Mouse (Mus musculus) intestine, embryonic 14.5 days (tissue): Measurements from ENCODE around the gene Gcnt3. TPM values are rescaled to one million over a fixed set of nuclear protein-coding genes. Genes with fewer than 3 reads are reported as not detected.

ENCODE experiments used
- ATAC-seq: fragments of 200-750 bp; cut with Nextera tagmentation; replicated peaks from 2 replicates; pipeline ENCODE4 v1.8.0; 2017; ENCODE audit warnings: low read depth, moderate number of reproducible peaks, moderate TSS enrichment, moderate library complexity; ENCODE audit not compliant: low FRiP score, low TSS enrichment
- DNase-seq: peaks from one replicate; pipeline ENCODE4 v3.0.0-alpha.2; 2018; ENCODE audit warnings: low spot score
- H3K27ac ChIP-seq: fragments of 300-500 bp; sonication (generic); 2 replicates; pipeline ENCODE4 v1.5.1; 2014; ENCODE audit warnings: low read depth, mild to moderate bottlenecking, control low read depth
- H3K27me3 ChIP-seq: fragments of 300-500 bp; sonication (generic); replicated peaks from 2 replicates; pipeline ENCODE4 v1.6.1; 2014; ENCODE audit warnings: low read length, control low read depth; ENCODE audit not compliant: control insufficient read depth, insufficient read depth
- H3K36me3 ChIP-seq: fragments of 300-500 bp; sonication (generic); 2 replicates; pipeline ENCODE4 v1.6.1; 2014; ENCODE audit warnings: low read length, control low read depth; ENCODE audit not compliant: control insufficient read depth, insufficient read depth
- H3K4me1 ChIP-seq: fragments of 300-500 bp; sonication (generic); replicated peaks from 2 replicates; pipeline ENCODE4 v1.6.1; 2014; ENCODE audit warnings: low read length, control low read depth, mixed read lengths; ENCODE audit not compliant: control insufficient read depth, insufficient read depth
- H3K4me2 ChIP-seq: fragments of 300-500 bp; sonication (generic); 2 replicates; pipeline ENCODE4 v1.6.1; 2014; ENCODE audit warnings: low read length
- H3K4me3 ChIP-seq: fragments of 300-500 bp; sonication (generic); 2 replicates; pipeline ENCODE4 v1.5.1; 2014; ENCODE audit warnings: low read depth, low read length, control low read depth, mixed read lengths
- H3K9ac ChIP-seq: fragments of 300-500 bp; sonication (generic); 2 replicates; pipeline ENCODE4 v1.6.1; 2014; ENCODE audit warnings: mild to moderate bottlenecking, low read length
- H3K9me3 ChIP-seq: fragments of 300-500 bp; sonication (generic); 2 replicates; pipeline ENCODE4 v1.6.1; 2016; ENCODE audit warnings: low read length, control low read depth; ENCODE audit not compliant: control insufficient read depth
- whole genome bisulfite sequencing: fragments of 180-500 bp; shearing (Covaris S2); extraction: QIAGEN DNeasy Blood & Tissue Kit; methylation state at CpG from one replicate; pipeline ENCODE4 v1.1.7; 2014; 5-methylcytosine and 5-hydroxymethylcytosine counted together
- polyA plus RNA-seq: library from polyadenylated mRNA; unstranded; fragments of >200 nt; fragmentation: Nextera tagmentation; extraction: Ambion mirVana; gene quantifications from 2 replicates; pipeline ENCODE4 v1.2.1, GENCODE M21; 2014

Gene Gcnt3
- polyA plus RNA-seq, 1 experiment from 2014 or later: 5.0 TPM

GRCm38 (mm10) chr9:70078034-70078433 is 40.1 kb upstream of the Gcnt3 start:
- H3K9ac ChIP-seq: no peak overlapping the region
- H3K36me3 ChIP-seq: no peaks in the 10 kb centered on the region
- 0 out of 2 replicates have a peak, but pooled peaks cover 3% of the 10 kb centered on the region for H3K4me1 ChIP-seq
- ATAC-seq: no peak
- H3K27me3 ChIP-seq: no peaks in the 10 kb centered on the region
- no peak for DNase-seq
- no peak overlapping the region for H3K4me3 ChIP-seq
- no peak overlapping the region for H3K4me2 ChIP-seq
- no peaks in the 10 kb centered on the region for H3K9me3 ChIP-seq
- no peak overlapping the region for H3K27ac ChIP-seq
- 83% methylated on average over 3 of the region's 3 CpGs for WGBS

- H3K9me3 ChIP-seq: no peaks in the 10 kb centered on the region
- H3K36me3 ChIP-seq: no peaks in the 10 kb centered on the region
- no peak overlapping the region for H3K9ac ChIP-seq
- no peak overlapping the region for H3K4me2 ChIP-seq
- DNase-seq: no peak
- no peak overlapping the region for H3K4me3 ChIP-seq
- ATAC-seq: no peak
- H3K27ac ChIP-seq: no peak overlapping the region
- H3K27me3 ChIP-seq: no peaks in the 10 kb centered on the region
- H3K4me1 ChIP-seq: no peaks in the 10 kb centered on the region
- 68% methylated on average over 7 of the region's 7 CpGs for WGBS
Observed at GRCm38 (mm10) chr9:70077170-70077569, 39.3 kb upstream of the Gcnt3 start.

GRCm38 (mm10) chr9:70072387-70072786 is 34.5 kb upstream of the Gcnt3 start:
- H3K27me3 ChIP-seq: no peaks in the 10 kb centered on the region
- DNase-seq (no peak), ATAC-seq (no peak)
- H3K9me3 ChIP-seq: no peaks in the 10 kb centered on the region
- H3K4me1 ChIP-seq: peaks cover 9% of the 10 kb centered on the region; the same call in 1 of the 2 replicates
- H3K4me3 ChIP-seq: no peak overlapping the region
- no peaks in the 10 kb centered on the region for H3K36me3 ChIP-seq
- no peak overlapping the region for H3K9ac ChIP-seq
- H3K27ac ChIP-seq: no peak overlapping the region
- WGBS: 83% methylated on average over 8 of the region's 8 CpGs
- H3K4me2 ChIP-seq: no peak overlapping the region

GRCm38 (mm10) chr9:70069961-70070435 is 32.1 kb upstream of the Gcnt3 start:
- Histone ChIP-seq H3K27ac (no peak overlapping the region), H3K36me3 (no peaks in the 10 kb centered on the region), H3K4me1 (peaks cover 9% of the 10 kb centered on the region; the same call in 1 of the 2 replicates), H3K4me3 (no peak overlapping the region), H3K9ac (no peak overlapping the region), H3K9me3 (no peaks in the 10 kb centered on the region), H3K27me3 (no peaks in the 10 kb centered on the region), H3K4me2 (no peak overlapping the region)
- no peak for DNase-seq
- WGBS: 37% methylated on average over 8 of the region's 8 CpGs
- no peak for ATAC-seq

GRCm38 (mm10) chr9:70067497-70067896 is 29.6 kb upstream of the Gcnt3 start:
- no peak overlapping the region for H3K9ac ChIP-seq
- H3K4me3 ChIP-seq: no peak overlapping the region
- no peak overlapping the region for H3K4me2 ChIP-seq
- H3K9me3 ChIP-seq: no peaks in the 10 kb centered on the region
- 90% methylated on average over 3 of the region's 3 CpGs for WGBS
- DNase-seq (no peak), ATAC-seq (no peak)
- no peaks in the 10 kb centered on the region for H3K36me3 ChIP-seq
- H3K27me3 ChIP-seq: no peaks in the 10 kb centered on the region
- H3K4me1 ChIP-seq: peaks cover 9% of the 10 kb centered on the region; the same call in 1 of the 2 replicates
- H3K27ac ChIP-seq: no peak overlapping the region

GRCm38 (mm10) chr9:70062012-70062411 is 24.1 kb upstream of the Gcnt3 start:
- DNase-seq (no peak), ATAC-seq (no peak)
- Histone ChIP-seq H3K36me3 (no peaks in the 10 kb centered on the region), H3K9ac (no peak overlapping the region), H3K27ac (no peak overlapping the region), H3K27me3 (no peaks in the 10 kb centered on the region), H3K4me3 (no peak overlapping the region), H3K9me3 (no peaks in the 10 kb centered on the region), H3K4me1 (no peaks in the 10 kb centered on the region), H3K4me2 (no peak overlapping the region)
- WGBS: 66% methylated on average over 3 of the region's 3 CpGs

GRCm38 (mm10) chr9:70053411-70053810 is 15.5 kb upstream of the Gcnt3 start:
- no peaks in the 10 kb centered on the region for H3K9me3 ChIP-seq
- no peak overlapping the region for H3K4me2 ChIP-seq
- H3K36me3 ChIP-seq: no peaks in the 10 kb centered on the region
- H3K4me1 ChIP-seq: peaks cover 16% of the 10 kb centered on the region
- H3K9ac ChIP-seq: no peak overlapping the region
- ATAC-seq (no peak), DNase-seq (no peak)
- H3K27me3 ChIP-seq: no peaks in the 10 kb centered on the region
- H3K27ac ChIP-seq: no peak overlapping the region
- no peak overlapping the region for H3K4me3 ChIP-seq
- 30% methylated on average over 3 of the region's 3 CpGs for WGBS

- Histone ChIP-seq H3K27ac (no peak overlapping the region), H3K9ac (no peak overlapping the region), H3K36me3 (no peaks in the 10 kb centered on the region), H3K4me1 (peaks cover 16% of the 10 kb centered on the region), H3K4me3 (no peak overlapping the region), H3K4me2 (no peak overlapping the region), H3K27me3 (no peaks in the 10 kb centered on the region), H3K9me3 (no peaks in the 10 kb centered on the region)
- WGBS: 76% methylated on average over 3 of the region's 3 CpGs
- ATAC-seq: no peak
- DNase-seq: no peak
Observed at GRCm38 (mm10) chr9:70052730-70053129, 14.8 kb upstream of the Gcnt3 start.

GRCm38 (mm10) chr9:70049839-70050238 is 12.0 kb upstream of the Gcnt3 start:
- no peaks in the 10 kb centered on the region for H3K36me3 ChIP-seq
- H3K27ac ChIP-seq: no peak overlapping the region
- no peak overlapping the region for H3K4me3 ChIP-seq
- H3K9me3 ChIP-seq: no peaks in the 10 kb centered on the region
- DNase-seq (no peak), ATAC-seq (no peak)
- peaks cover 18% of the 10 kb centered on the region for H3K4me1 ChIP-seq
- WGBS: 22% methylated on average over 8 of the region's 8 CpGs
- no peaks in the 10 kb centered on the region for H3K27me3 ChIP-seq
- no peak overlapping the region for H3K9ac ChIP-seq
- no peak overlapping the region; the same call in 1 of the 2 replicates for H3K4me2 ChIP-seq
